Mouse (Mus musculus) kidney, embryonic 14.5 days (tissue): ENCODE data around the gene Arhgap31. TPM values are rescaled to one million over a fixed set of nuclear protein-coding genes. Genes with fewer than 3 reads are reported as not detected.

Source experiments
- ATAC-seq: fragments of 200-750 bp; cut with Nextera tagmentation; 2 replicates; pipeline ENCODE4 v1.8.0; 2017; ENCODE audit warnings: moderate number of reproducible peaks, mild to moderate bottlenecking, moderate TSS enrichment, moderate library complexity; ENCODE audit not compliant: low FRiP score, low TSS enrichment
- H3K27ac ChIP-seq: fragments of 300-500 bp; sonication (generic); 2 replicates; pipeline ENCODE4 v1.5.1; 2014; ENCODE audit warnings: low read depth, mild to moderate bottlenecking, low read length, moderate library complexity, mixed read lengths
- H3K27me3 ChIP-seq: fragments of 300-500 bp; sonication (generic); 2 replicates; pipeline ENCODE4 v1.6.1; 2014; ENCODE audit warnings: mild to moderate bottlenecking, low read length; ENCODE audit not compliant: control insufficient read depth, insufficient read depth
- H3K36me3 ChIP-seq: fragments of 300-500 bp; sonication (generic); 2 replicates; pipeline ENCODE4 v1.6.1; 2014; ENCODE audit warnings: low read length, mixed read lengths; ENCODE audit not compliant: control insufficient read depth, insufficient read depth
- H3K4me1 ChIP-seq: fragments of 300-500 bp; sonication (generic); 2 replicates; pipeline ENCODE4 v1.6.1; 2014; ENCODE audit warnings: low read length, mixed read lengths; ENCODE audit not compliant: control insufficient read depth, insufficient read depth
- H3K4me2 ChIP-seq: fragments of 300-500 bp; sonication (generic); replicated peaks from 2 replicates; pipeline ENCODE4 v1.6.1; 2014; ENCODE audit warnings: low read depth, mild to moderate bottlenecking, low read length
- H3K4me3 ChIP-seq: fragments of 300-500 bp; sonication (generic); 2 replicates; pipeline ENCODE4 v1.5.1; 2014; ENCODE audit warnings: mild to moderate bottlenecking, low read length
- H3K9ac ChIP-seq: fragments of 300-500 bp; sonication (generic); 2 replicates; pipeline ENCODE4 v1.6.1; 2014; ENCODE audit warnings: low read depth, mild to moderate bottlenecking, low read length, moderate library complexity
- H3K9me3 ChIP-seq: fragments of 300-500 bp; sonication (generic); 2 replicates; pipeline ENCODE4 v1.6.1; 2016; ENCODE audit warnings: low read length; ENCODE audit not compliant: control insufficient read depth
- WGBS: fragments of 180-500 bp; shearing (Covaris S2); extraction: QIAGEN DNeasy Blood & Tissue Kit; methylation state at CpG from one replicate; pipeline ENCODE4 v1.1.7; 2014; 5-methylcytosine and 5-hydroxymethylcytosine counted together
- polyA plus RNA-seq: library from polyadenylated mRNA; unstranded; fragments of >200 nt; fragmentation: Nextera tagmentation; extraction: Ambion mirVana; gene quantifications from 2 replicates; pipeline ENCODE4 v1.2.1, GENCODE M21; 2014

Arhgap31 gene
- polyA plus RNA-seq, 1 experiment from 2014 or later = 10.0 TPM

- Histone ChIP-seq H3K36me3 (peaks cover 72% of the 10 kb centered on the region), H3K4me2 (no peak overlapping the region), H3K4me1 (no peaks in the 10 kb centered on the region), H3K9me3 (no peaks in the 10 kb centered on the region), H3K27me3 (no peaks in the 10 kb centered on the region), H3K27ac (no peak overlapping the region), H3K4me3 (no peak overlapping the region), H3K9ac (no peak overlapping the region)
- 98% methylated on average over 5 of the region's 5 CpGs for WGBS
- ATAC-seq = no peak
These were observed 144.9 kb downstream of the Arhgap31 start for GRCm38 (mm10) chr16:38568192-38568591.

GRCm38 (mm10) chr16:38563516-38563915, 149.6 kb downstream of the Arhgap31 start:
- no peak overlapping the region for H3K27ac ChIP-seq
- H3K9me3 ChIP-seq = no peaks in the 10 kb centered on the region
- peak overlapping the region; percentile 93 for H3K4me3 ChIP-seq
- H3K36me3 ChIP-seq = peaks cover 30% of the 10 kb centered on the region
- H3K9ac ChIP-seq = peak overlapping the region; percentile 94
- WGBS = 30% methylated on average over 10 of the region's 10 CpGs
- H3K4me1 ChIP-seq = no peaks in the 10 kb centered on the region
- peak overlapping the region; percentile 50 for H3K4me2 ChIP-seq
- no peaks in the 10 kb centered on the region for H3K27me3 ChIP-seq
- no peak for ATAC-seq

GRCm38 (mm10) chr16:38562968-38563327, 150.1 kb downstream of the Arhgap31 start:
- H3K27me3 ChIP-seq = no peaks in the 10 kb centered on the region
- peak overlapping the region; percentile 94 for H3K9ac ChIP-seq
- H3K27ac ChIP-seq = peak overlapping the region; percentile 53; the same call in 1 of the 2 replicates
- H3K9me3 ChIP-seq = no peaks in the 10 kb centered on the region
- peak overlapping the region; percentile 50 for H3K4me2 ChIP-seq
- H3K4me1 ChIP-seq = no peaks in the 10 kb centered on the region
- H3K36me3 ChIP-seq = peaks cover 26% of the 10 kb centered on the region; the same call in 1 of the 2 replicates
- H3K4me3 ChIP-seq = peak overlapping the region; percentile 93
- ATAC-seq = no peak; the same call in 1 of the 2 replicates
- 0% methylated on average over 25 of the region's 25 CpGs for WGBS

GRCm38 (mm10) chr16:38562131-38562967, 150.7 kb downstream of the Arhgap31 start:
- peak; percentile 95 for ATAC-seq
- peak overlapping the region; percentile 50 for H3K4me2 ChIP-seq
- peak overlapping the region; percentile 94 for H3K9ac ChIP-seq
- peak overlapping the region; percentile 93 for H3K4me3 ChIP-seq
- H3K27me3 ChIP-seq = no peaks in the 10 kb centered on the region
- peaks cover 21% of the 10 kb centered on the region; the same call in 1 of the 2 replicates for H3K36me3 ChIP-seq
- peak overlapping the region; percentile 53; the same call in 1 of the 2 replicates for H3K27ac ChIP-seq
- no peaks in the 10 kb centered on the region for H3K9me3 ChIP-seq
- no peaks in the 10 kb centered on the region for H3K4me1 ChIP-seq
- WGBS = 7% methylated on average over 37 of the region's 37 CpGs

- Histone ChIP-seq H3K36me3 (no peaks in the 10 kb centered on the region), H3K9ac (no peak within 1 kb of the TSS), H3K27me3 (peaks cover 2% of the 10 kb centered on the region; the same call in 1 of the 2 replicates), H3K4me2 (no peak within 1 kb of the TSS), H3K4me1 (no peaks in the 10 kb centered on the region), H3K9me3 (no peaks in the 10 kb centered on the region), H3K4me3 (no peak within 1 kb of the TSS), H3K27ac (no peak within 1 kb of the TSS)
- ATAC-seq = no peak
- 78% methylated on average over 3 of the region's 3 CpGs for WGBS
These were observed 154.8 kb downstream of the Arhgap31 start, which contains the start of gene Tmem39a for GRCm38 (mm10) chr16:38558221-38558748. Tmem39a (plus strand) TSS chr16:38558698.

- Histone ChIP-seq H3K4me1 (no peaks in the 10 kb centered on the region), H3K36me3 (no peaks in the 10 kb centered on the region), H3K27me3 (peaks cover 2% of the 10 kb centered on the region; the same call in 1 of the 2 replicates), H3K4me3 (no peak overlapping the region), H3K9me3 (no peaks in the 10 kb centered on the region), H3K4me2 (no peak overlapping the region), H3K9ac (no peak overlapping the region), H3K27ac (no peak overlapping the region)
- ATAC-seq = no peak
- WGBS = 81% methylated on average over 3 of the region's 3 CpGs
These were observed 157.1 kb downstream of the Arhgap31 start for GRCm38 (mm10) chr16:38555988-38556387.

- Histone ChIP-seq H3K9me3 (no peaks in the 10 kb centered on the region), H3K36me3 (peaks cover 19% of the 10 kb centered on the region), H3K4me2 (peak within 1 kb of the TSS; percentile 73), H3K27me3 (no peaks in the 10 kb centered on the region; the same call in 1 of the 2 replicates), H3K4me1 (peaks cover 9% of the 10 kb centered on the region; the same call in 1 of the 2 replicates), H3K9ac (peak within 1 kb of the TSS; percentile 84), H3K27ac (no peak within 1 kb of the TSS; the same call in 1 of the 2 replicates), H3K4me3 (peak within 1 kb of the TSS; percentile 91)
- WGBS = 3% methylated on average over 54 of the region's 54 CpGs
- ATAC-seq = peak; percentile 93
These were observed 163.3 kb downstream of the Arhgap31 start, which contains the start of gene Poglut1 for GRCm38 (mm10) chr16:38549479-38550396. Poglut1 (minus strand) TSS chr16:38550258.
